Mouse (Mus musculus) forelimb bud, embryonic 11.5 days (tissue): ENCODE data around the gene Setd4.
"Not testable (repeated sequence)": the region's sequence is repeated elsewhere in the genome, so short reads cannot be mapped to it uniquely, and the experiment has no call there.

Experiments used
- DNase-seq: peaks from one replicate; pipeline ENCODE4 v3.0.0-alpha.2; 2012; ENCODE audit warnings: low read depth, low spot score

Setd4 gene

GRCm38 (mm10) chr16:93603439-93604212, at the start of gene Setd4:
TSS of gene Setd4 (minus strand) at chr16:93604063.
- peak; percentile 93 for DNase-seq

GRCm38 (mm10) chr16:93648441-93649183, 44.7 kb upstream of the Setd4 start:
- DNase-seq: no peak

GRCm38 (mm10) chr16:93644006-93644405, 40.1 kb upstream of the Setd4 start:
- no peak for DNase-seq

- no peak for DNase-seq
Measured at GRCm38 (mm10) chr16:93627761-93628400, 24.0 kb upstream of the Setd4 start, which contains the start of gene Gm5678. TSS of gene Gm5678 (plus strand) at chr16:93628097.

- no peak for DNase-seq
Measured at GRCm38 (mm10) chr16:93626745-93627144, 22.9 kb upstream of the Setd4 start.

- no peak for DNase-seq
Measured at GRCm38 (mm10) chr16:93624671-93625070, 20.8 kb upstream of the Setd4 start.

- DNase-seq: not testable (repeated sequence)
Measured at GRCm38 (mm10) chr16:93623759-93624158, 19.9 kb upstream of the Setd4 start.

GRCm38 (mm10) chr16:93615118-93615870, 11.4 kb upstream of the Setd4 start:
- DNase-seq: peak; percentile 56

- no peak for DNase-seq
Measured at GRCm38 (mm10) chr16:93610961-93611360, 7.1 kb upstream of the Setd4 start.

- no peak for DNase-seq
Measured at GRCm38 (mm10) chr16:93609796-93610195, 5.9 kb upstream of the Setd4 start.

- no peak for DNase-seq
Measured at GRCm38 (mm10) chr16:93608731-93609130, 4.9 kb upstream of the Setd4 start.

GRCm38 (mm10) chr16:93607669-93608101, 3.8 kb upstream of the Setd4 start:
- DNase-seq: peak; percentile 91

GRCm38 (mm10) chr16:93606146-93606545, 2.3 kb upstream of the Setd4 start:
- no peak for DNase-seq

GRCm38 (mm10) chr16:93605553-93605952, 1.7 kb upstream of the Setd4 start, which contains the start of gene Cbr1:
TSS of gene Cbr1 (plus strand) at chr16:93605853.
- no peak for DNase-seq

GRCm38 (mm10) chr16:93604481-93604969, 662 bp upstream of the Setd4 start:
- DNase-seq: peak; percentile 54

GRCm38 (mm10) chr16:93599461-93599860, 4.4 kb downstream of the Setd4 start:
- no peak for DNase-seq

GRCm38 (mm10) chr16:93597551-93597950, 6.3 kb downstream of the Setd4 start:
- no peak for DNase-seq

- no peak for DNase-seq
Measured at GRCm38 (mm10) chr16:93596807-93597206, 7.1 kb downstream of the Setd4 start.

GRCm38 (mm10) chr16:93595766-93596165, 8.1 kb downstream of the Setd4 start:
- no peak for DNase-seq

GRCm38 (mm10) chr16:93594448-93594847, 9.4 kb downstream of the Setd4 start:
- no peak for DNase-seq

- DNase-seq: no peak
Measured at GRCm38 (mm10) chr16:93593406-93593805, 10.5 kb downstream of the Setd4 start.
